Mouse (Mus musculus) midbrain, postnatal 0 days (tissue): ENCODE data around the gene Gm21870. TPM values are rescaled to one million over a fixed set of nuclear protein-coding genes. Genes with fewer than 3 reads are reported as not detected.
"Not testable (repeated sequence)": the region's sequence is repeated elsewhere in the genome, so short reads cannot be mapped to it uniquely, and the experiment has no call there.

Source experiments
- ATAC-seq: fragments of 200-750 bp; cut with Nextera tagmentation; 2 replicates; pipeline ENCODE4 v1.8.0; 2017; ENCODE audit warnings: moderate number of reproducible peaks, mild to moderate bottlenecking, moderate TSS enrichment, moderate library complexity; ENCODE audit not compliant: low FRiP score
- DNase-seq: peaks from one replicate; pipeline ENCODE4 v3.0.0-alpha.2; 2015; ENCODE audit warnings: low spot score
- H3K27ac ChIP-seq: fragments of 300-500 bp; sonication (generic); 2 replicates; pipeline ENCODE4 v1.5.1; 2014; ENCODE audit warnings: low read depth, mild to moderate bottlenecking, low read length, mixed read lengths
- H3K27me3 ChIP-seq: fragments of 300-500 bp; sonication (generic); 2 replicates; pipeline ENCODE4 v1.6.1; 2014; ENCODE audit warnings: low read length, control low read depth, mixed read lengths; ENCODE audit not compliant: insufficient read depth
- H3K36me3 ChIP-seq: fragments of 300-500 bp; sonication (generic); 2 replicates; pipeline ENCODE4 v1.6.1; 2014; ENCODE audit warnings: low read length, control low read depth, mixed read lengths; ENCODE audit not compliant: insufficient read depth
- H3K4me1 ChIP-seq: fragments of 300-500 bp; sonication (generic); 2 replicates; pipeline ENCODE4 v1.6.1; 2014; ENCODE audit warnings: mild to moderate bottlenecking, control low read depth, antibody characterized with exemption, low read length, mixed read lengths; ENCODE audit not compliant: insufficient read depth
- H3K4me2 ChIP-seq: fragments of 300-500 bp; sonication (generic); 2 replicates; pipeline ENCODE4 v1.6.1; 2014; ENCODE audit warnings: low read depth, mild to moderate bottlenecking, low read length, mixed read lengths; ENCODE audit not compliant: poor library complexity, severe bottlenecking
- H3K4me3 ChIP-seq: fragments of 300-500 bp; sonication (generic); 2 replicates; pipeline ENCODE4 v1.5.1; 2014; ENCODE audit warnings: low read depth, mild to moderate bottlenecking, low read length, moderate library complexity
- H3K9ac ChIP-seq: fragments of 300-500 bp; sonication (generic); replicated peaks from 2 replicates; pipeline ENCODE4 v1.6.1; 2014; ENCODE audit warnings: mild to moderate bottlenecking, low read length, moderate library complexity, mixed read lengths; ENCODE audit not compliant: poor library complexity, severe bottlenecking
- H3K9me3 ChIP-seq: fragments of 300-500 bp; sonication (generic); 2 replicates; pipeline ENCODE4 v1.6.1; 2016; ENCODE audit warnings: low read length, control low read depth
- WGBS: fragments of 180-500 bp; shearing (Covaris S2); extraction: QIAGEN DNeasy Blood & Tissue Kit; methylation state at CpG from one replicate; pipeline ENCODE4 v1.1.7; 2014; 5-methylcytosine and 5-hydroxymethylcytosine counted together
- polyA plus RNA-seq: library from polyadenylated mRNA; unstranded; fragments of >200 nt; fragmentation: Nextera tagmentation; extraction: Ambion mirVana; gene quantifications from 2 replicates; pipeline ENCODE4 v1.2.1, GENCODE M21; 2015
- total RNA-seq: library from RNA; depleted of rRNA; stranded (reverse); fragments of >200 nt; gene quantifications from 2 replicates; pipeline ENCODE4 v1.2.3, GENCODE M21; 2014; rRNA removed

Gm21870 gene
- total RNA-seq, result not detected in 2 replicates
- not detected in 2 replicates for polyA plus RNA-seq

- H3K27ac ChIP-seq, ATAC-seq: not testable (repeated sequence)
These were observed at the start of gene Gm21870 for GRCm38 (mm10) chrX:33986716-33987115. Gene Gm21870, minus strand, starts transcription at chrX:33986816.

GRCm38 (mm10) chrX:33956440-33956839, 30.2 kb downstream of the Gm21870 start, which contains the start of gene Btbd35f6:
Gene Btbd35f6, minus strand, starts transcription at chrX:33956540.
- H3K4me2 ChIP-seq, H3K27ac ChIP-seq, H3K4me3 ChIP-seq, H3K9me3 ChIP-seq, ATAC-seq, DNase-seq, H3K9ac ChIP-seq, H3K4me1 ChIP-seq, H3K36me3 ChIP-seq, H3K27me3 ChIP-seq: not testable (repeated sequence)
- 100% methylated on average over 1 of the region's 4 CpGs for WGBS

More at GRCm38 (mm10) chrX:33986716-33987115, at the start of gene Gm21870:
- not testable (repeated sequence) for H3K9me3 ChIP-seq, H3K9ac ChIP-seq, H3K4me3 ChIP-seq, H3K27me3 ChIP-seq, H3K4me1 ChIP-seq, H3K4me2 ChIP-seq, DNase-seq, H3K36me3 ChIP-seq

Other genes with a start within 250 kb of the Gm21870 start
- gene Btbd35f6, start 30.3 kb downstream of the Gm21870 start, total RNA-seq, result not detected in 2 replicates
- gene Btbd35f6, start 30.3 kb downstream of the Gm21870 start, polyA plus RNA-seq, result not detected in 2 replicates
- not detected in 2 replicates for gene Btbd35f9, start 174.7 kb upstream of the Gm21870 start, total RNA-seq
- gene Btbd35f9, start 174.7 kb upstream of the Gm21870 start, polyA plus RNA-seq, result not detected in 2 replicates